Mouse (Mus musculus) megakaryocyte, embryonic 14.5 days (primary cell): ENCODE results near the gene Hoxc4.

ENCODE experiments used
- FLI1 ChIP-seq: IDR thresholded peaks from 2 replicates; pipeline ENCODE4 v1.6.1; 2012; ENCODE audit warnings: low read length, inconsistent platforms, mixed read lengths
- GATA1 ChIP-seq: IDR thresholded peaks from 3 replicates; pipeline ENCODE4 v1.6.1; 2012; ENCODE audit warnings: mixed read lengths, low read length, inconsistent platforms, borderline replicate concordance

GRCm38 (mm10) chr15:102984925-102985324 is 33.8 kb upstream of the Hoxc4 start:
- no peak for TF ChIP-seq GATA1
- no peak for TF ChIP-seq FLI1
